Mouse (Mus musculus) bone marrow, adult 2 months (tissue): ENCODE data around the gene Dnase1l2.

Source experiments
- CTCF ChIP-seq: fragments of 200-500 bp; IDR thresholded peaks from 2 replicates; pipeline ENCODE4 v1.5.1; 2011; ENCODE audit warnings: low read length, control low read depth; ENCODE audit not compliant: control insufficient read depth, insufficient read depth
- POLR2A ChIP-seq: fragments of 200-500 bp; IDR thresholded peaks from 2 replicates; pipeline ENCODE4 v1.6.1; 2011; ENCODE audit warnings: low read depth, mild to moderate bottlenecking, control low read depth, low read length, borderline replicate concordance; ENCODE audit not compliant: control insufficient read depth

DNA sequence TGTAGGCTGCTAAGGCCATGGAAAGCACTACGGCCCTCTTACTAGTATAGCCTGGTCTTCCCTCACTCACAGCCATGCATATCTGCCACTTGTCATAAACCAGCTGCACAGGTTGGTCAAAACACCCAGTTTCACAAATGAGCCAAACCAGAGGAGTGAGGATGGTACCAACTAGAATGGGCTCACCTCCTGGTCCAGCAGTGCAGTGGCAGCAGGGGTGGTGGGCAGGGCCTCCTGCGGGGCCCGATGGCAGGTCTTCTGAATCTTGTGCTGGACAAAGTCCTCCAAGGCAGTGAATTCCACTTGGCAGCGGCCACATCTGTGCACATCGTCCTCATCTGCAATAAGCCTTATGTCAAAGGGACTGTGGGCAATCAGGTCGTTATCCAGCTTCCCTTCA, 8.3 kb upstream of the Dnase1l2 start:
- TF ChIP-seq CTCF (no peak), POLR2A (no peak)
